Mouse (Mus musculus) limb, embryonic 15.5 days (tissue): ENCODE measurements around the gene Tnfaip8l2. TPM values are rescaled to one million over a fixed set of nuclear protein-coding genes. Genes with fewer than 3 reads are reported as not detected.

Experiments
- ATAC-seq: fragments of 200-750 bp; cut with Nextera tagmentation; 2 replicates; pipeline ENCODE4 v1.8.0; 2017; ENCODE audit warnings: low read depth, moderate TSS enrichment; ENCODE audit not compliant: insufficient number of reproducible peaks, low FRiP score, low TSS enrichment
- H3K27ac ChIP-seq: fragments of 300-500 bp; sonication (generic); 2 replicates; pipeline ENCODE4 v1.5.1; 2015; ENCODE audit warnings: moderate library complexity, mild to moderate bottlenecking, inconsistent platforms
- H3K27me3 ChIP-seq: fragments of 300-500 bp; sonication (generic); 2 replicates; pipeline ENCODE4 v1.6.1; 2015; ENCODE audit warnings: inconsistent platforms
- H3K36me3 ChIP-seq: fragments of 300-500 bp; sonication (generic); 2 replicates; pipeline ENCODE4 v1.6.1; 2015; ENCODE audit warnings: inconsistent platforms
- H3K4me1 ChIP-seq: fragments of 300-500 bp; sonication (generic); 2 replicates; pipeline ENCODE4 v1.6.1; 2015; ENCODE audit warnings: inconsistent platforms
- H3K4me2 ChIP-seq: fragments of 300-500 bp; sonication (generic); 2 replicates; pipeline ENCODE4 v1.6.1; 2015; ENCODE audit warnings: mild to moderate bottlenecking, inconsistent platforms
- H3K4me3 ChIP-seq: fragments of 300-500 bp; sonication (generic); 2 replicates; pipeline ENCODE4 v1.5.1; 2015; ENCODE audit warnings: mild to moderate bottlenecking, inconsistent platforms
- H3K9ac ChIP-seq: fragments of 300-500 bp; sonication (generic); 2 replicates; pipeline ENCODE4 v1.6.1; 2015; ENCODE audit warnings: inconsistent platforms
- H3K9me3 ChIP-seq: fragments of 300-500 bp; sonication (generic); 2 replicates; pipeline ENCODE4 v1.6.1; 2016; ENCODE audit warnings: inconsistent platforms
- WGBS: fragments of 180-500 bp; shearing (Covaris S2); methylation state at CpG from one replicate; pipeline ENCODE4 v1.1.7; 2015; 5-methylcytosine and 5-hydroxymethylcytosine counted together
- polyA plus RNA-seq: library from polyadenylated mRNA; unstranded; fragments of >200 nt; fragmentation: Nextera tagmentation; extraction: Ambion mirVana; gene quantifications from 2 replicates; pipeline ENCODE4 v1.2.1, GENCODE M21; 2015

Tnfaip8l2 gene
- polyA plus RNA-seq, 1 experiment from 2014 or later = 6.1 TPM

- Histone ChIP-seq H3K27ac (no peak overlapping the region), H3K4me2 (no peak overlapping the region), H3K4me1 (peaks cover 20% of the 10 kb centered on the region), H3K36me3 (peaks cover 57% of the 10 kb centered on the region), H3K9me3 (no peaks in the 10 kb centered on the region), H3K4me3 (peak overlapping the region; percentile 28; the same call in 1 of the 2 replicates), H3K27me3 (peaks cover 44% of the 10 kb centered on the region), H3K9ac (no peak overlapping the region)
- no peak for ATAC-seq
- WGBS = 47% methylated on average over 80 of the region's 84 CpGs
Measured at GRCm38 (mm10) chr3:95172526-95173255, 30.5 kb upstream of the Tnfaip8l2 start.

- Histone ChIP-seq H3K9ac (no peak overlapping the region), H3K9me3 (no peaks in the 10 kb centered on the region), H3K27ac (no peak overlapping the region), H3K4me2 (no peak overlapping the region), H3K4me1 (peaks cover 20% of the 10 kb centered on the region), H3K4me3 (no peak overlapping the region), H3K36me3 (peaks cover 72% of the 10 kb centered on the region), H3K27me3 (peaks cover 44% of the 10 kb centered on the region)
- ATAC-seq = no peak
- 64% methylated on average over 6 of the region's 6 CpGs for WGBS
Measured at GRCm38 (mm10) chr3:95171105-95171504, 28.9 kb upstream of the Tnfaip8l2 start.

- Histone ChIP-seq H3K27ac (no peak overlapping the region), H3K27me3 (peaks cover 44% of the 10 kb centered on the region), H3K4me3 (no peak overlapping the region), H3K36me3 (peaks cover 79% of the 10 kb centered on the region), H3K4me2 (no peak overlapping the region), H3K9me3 (no peaks in the 10 kb centered on the region), H3K9ac (no peak overlapping the region), H3K4me1 (peaks cover 20% of the 10 kb centered on the region)
- ATAC-seq = no peak
- 92% methylated on average over 10 of the region's 10 CpGs for WGBS
Measured at GRCm38 (mm10) chr3:95169996-95170395, 27.8 kb upstream of the Tnfaip8l2 start.

- Histone ChIP-seq H3K9ac (no peak overlapping the region), H3K36me3 (peaks cover 52% of the 10 kb centered on the region), H3K4me1 (peaks cover 33% of the 10 kb centered on the region), H3K4me2 (no peak overlapping the region), H3K27ac (no peak overlapping the region), H3K27me3 (peaks cover 4% of the 10 kb centered on the region), H3K9me3 (no peaks in the 10 kb centered on the region), H3K4me3 (no peak overlapping the region)
- WGBS = 84% methylated on average over 5 of the region's 5 CpGs
- no peak for ATAC-seq
Measured at GRCm38 (mm10) chr3:95164840-95165239, 22.7 kb upstream of the Tnfaip8l2 start.

- peaks cover 38% of the 10 kb centered on the region for H3K4me1 ChIP-seq
- H3K9ac ChIP-seq = no peak overlapping the region
- ATAC-seq = no peak
- no peaks in the 10 kb centered on the region for H3K27me3 ChIP-seq
- H3K27ac ChIP-seq = 0 out of 2 replicates have a peak overlapping the region, but pooled peaks have one; percentile 67
- H3K9me3 ChIP-seq = no peaks in the 10 kb centered on the region
- H3K4me3 ChIP-seq = no peak overlapping the region
- H3K36me3 ChIP-seq = peaks cover 45% of the 10 kb centered on the region
- WGBS = 68% methylated on average over 5 of the region's 5 CpGs
- no peak overlapping the region for H3K4me2 ChIP-seq
Measured at GRCm38 (mm10) chr3:95164256-95164550, 22.0 kb upstream of the Tnfaip8l2 start.

- Histone ChIP-seq H3K36me3 (peaks cover 40% of the 10 kb centered on the region), H3K4me3 (no peak overlapping the region), H3K4me1 (peaks cover 38% of the 10 kb centered on the region), H3K4me2 (no peak overlapping the region), H3K27me3 (no peaks in the 10 kb centered on the region), H3K9ac (no peak overlapping the region), H3K27ac (peak overlapping the region; percentile 67; the same call in 1 of the 2 replicates), H3K9me3 (no peaks in the 10 kb centered on the region)
- 56% methylated on average over 11 of the region's 11 CpGs for WGBS
- ATAC-seq = no peak
Measured at GRCm38 (mm10) chr3:95163419-95164255, 21.5 kb upstream of the Tnfaip8l2 start.

- Histone ChIP-seq H3K27me3 (no peaks in the 10 kb centered on the region), H3K4me1 (peaks cover 38% of the 10 kb centered on the region), H3K4me2 (peak overlapping the region; percentile 84), H3K9me3 (no peaks in the 10 kb centered on the region), H3K9ac (no peak overlapping the region), H3K27ac (peak overlapping the region; percentile 80; the same call in 1 of the 2 replicates), H3K4me3 (peak overlapping the region; percentile 76), H3K36me3 (peaks cover 26% of the 10 kb centered on the region)
- no peak for ATAC-seq
- WGBS = 22% methylated on average over 2 of the region's 2 CpGs
Measured at GRCm38 (mm10) chr3:95162345-95162628, 20.1 kb upstream of the Tnfaip8l2 start.

- peaks cover 38% of the 10 kb centered on the region for H3K4me1 ChIP-seq
- H3K4me3 ChIP-seq = peak overlapping the region; percentile 76
- peak overlapping the region; percentile 80 for H3K27ac ChIP-seq
- 3% methylated on average over 9 of the region's 9 CpGs for WGBS
- H3K9ac ChIP-seq = peak overlapping the region; percentile 79
- no peaks in the 10 kb centered on the region for H3K9me3 ChIP-seq
- peaks cover 21% of the 10 kb centered on the region for H3K36me3 ChIP-seq
- peak overlapping the region; percentile 84 for H3K4me2 ChIP-seq
- no peak for ATAC-seq
- no peaks in the 10 kb centered on the region for H3K27me3 ChIP-seq
Measured at GRCm38 (mm10) chr3:95161618-95162344, 19.6 kb upstream of the Tnfaip8l2 start.

GRCm38 (mm10) chr3:95161041-95161551 lies 18.9 kb upstream of the Tnfaip8l2 start:
- peak; percentile 16 for ATAC-seq
- Histone ChIP-seq H3K27me3 (no peaks in the 10 kb centered on the region), H3K27ac (peak overlapping the region; percentile 80), H3K4me3 (peak overlapping the region; percentile 76), H3K9ac (peak overlapping the region; percentile 79), H3K9me3 (no peaks in the 10 kb centered on the region), H3K36me3 (peaks cover 14% of the 10 kb centered on the region), H3K4me2 (peak overlapping the region; percentile 84), H3K4me1 (peaks cover 38% of the 10 kb centered on the region)
- under 1% methylated on average over 30 of the region's 30 CpGs for WGBS

- Histone ChIP-seq H3K36me3 (peaks cover 9% of the 10 kb centered on the region), H3K4me1 (peaks cover 38% of the 10 kb centered on the region), H3K27ac (peak within 1 kb of the TSS; percentile 80), H3K9me3 (no peaks in the 10 kb centered on the region), H3K4me2 (peak within 1 kb of the TSS; percentile 84), H3K4me3 (peak within 1 kb of the TSS; percentile 76), H3K27me3 (no peaks in the 10 kb centered on the region), H3K9ac (peak within 1 kb of the TSS; percentile 79)
- under 1% methylated on average over 66 of the region's 66 CpGs for WGBS
- peak; percentile 92 for ATAC-seq
Measured at GRCm38 (mm10) chr3:95159987-95160963, 18.1 kb upstream of the Tnfaip8l2 start, which contains the start of gene Sema6c. Gene Sema6c (plus strand): TSS chr3:95160457.
